Mouse (Mus musculus) midbrain, embryonic 10.5 days (tissue): ENCODE measurements around the gene Glod5. TPM values are rescaled to one million over a fixed set of nuclear protein-coding genes. Genes with fewer than 3 reads are reported as not detected.

Experiments
- DNase-seq: peaks from one replicate; pipeline ENCODE4 v3.0.0-alpha.2; 2017; ENCODE audit warnings: low spot score
- H3K27ac ChIP-seq: fragments of 300-500 bp; sonication (generic); replicated peaks from 2 replicates; pipeline ENCODE4 v1.5.1; 2016; ENCODE audit warnings: mild to moderate bottlenecking
- H3K27me3 ChIP-seq: fragments of 300-500 bp; sonication (generic); 2 replicates; pipeline ENCODE4 v1.6.1; 2016; ENCODE audit warnings: low read depth, mild to moderate bottlenecking; ENCODE audit not compliant: poor library complexity, severe bottlenecking
- H3K36me3 ChIP-seq: fragments of 300-500 bp; sonication (generic); 2 replicates; pipeline ENCODE4 v1.6.1; 2016; ENCODE audit warnings: mild to moderate bottlenecking, moderate library complexity
- H3K4me1 ChIP-seq: fragments of 300-500 bp; sonication (generic); 2 replicates; pipeline ENCODE4 v1.6.1; 2016
- H3K4me3 ChIP-seq: fragments of 300-500 bp; sonication (generic); 2 replicates; pipeline ENCODE4 v1.5.1; 2016; ENCODE audit warnings: mild to moderate bottlenecking, moderate library complexity
- H3K9me3 ChIP-seq: fragments of 300-500 bp; sonication (generic); replicated peaks from 2 replicates; pipeline ENCODE4 v1.6.1; 2016; ENCODE audit warnings: mild to moderate bottlenecking
- WGBS: fragments of 180-500 bp; shearing (Covaris S2); methylation state at CpG from one replicate; pipeline ENCODE4 v1.1.7; 2016; 5-methylcytosine and 5-hydroxymethylcytosine counted together
- polyA plus RNA-seq: library from polyadenylated mRNA; unstranded; fragments of >200 nt; fragmentation: Nextera tagmentation; extraction: Ambion mirVana; gene quantifications from 2 replicates; pipeline ENCODE4 v1.2.1, GENCODE M21; 2016

The Glod5 gene
- polyA plus RNA-seq, 1 experiment from 2014 or later: 0.54 TPM

DNA sequence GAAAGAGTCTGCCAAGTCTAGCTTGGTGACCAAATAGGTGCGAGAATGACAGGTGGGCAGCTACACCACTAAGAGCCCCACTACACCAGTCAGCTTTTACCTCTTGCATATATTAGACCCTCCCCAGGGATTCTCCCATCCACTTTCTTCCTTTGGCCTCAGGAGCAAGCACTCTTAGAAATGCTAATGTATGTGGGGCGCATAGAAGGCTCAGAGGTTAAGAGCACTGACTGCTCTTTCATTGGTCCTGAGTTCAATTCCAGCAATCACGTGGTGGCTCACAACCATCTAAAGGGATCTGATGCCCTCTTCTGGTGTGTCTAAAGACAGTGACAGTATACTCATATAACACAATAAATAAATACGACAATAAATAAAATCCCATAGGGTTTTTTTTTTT lies 15.3 kb downstream of the Glod5 start:
- H3K4me1 ChIP-seq: no peaks in the 10 kb centered on the region
- 0 out of 2 replicates have a peak, but pooled peaks cover 13% of the 10 kb centered on the region for H3K9me3 ChIP-seq
- WGBS: 48% methylated on average over 4 of the region's 4 CpGs
- H3K4me3 ChIP-seq: no peak overlapping the region
- H3K27ac ChIP-seq: no peak overlapping the region
- no peaks in the 10 kb centered on the region for H3K27me3 ChIP-seq
- DNase-seq: no peak
- H3K36me3 ChIP-seq: no peaks in the 10 kb centered on the region

GRCm38 (mm10) chrX:8002001-8002400 lies 16.3 kb downstream of the Glod5 start:
- 28% methylated on average over 5 of the region's 5 CpGs for WGBS
- H3K4me3 ChIP-seq: no peak overlapping the region

GRCm38 (mm10) chrX:8000546-8001192 lies 17.6 kb downstream of the Glod5 start:
- DNase-seq: no peak
- no peak overlapping the region for H3K27ac ChIP-seq
- 90% methylated on average over 3 of the region's 3 CpGs for WGBS
- H3K36me3 ChIP-seq: no peaks in the 10 kb centered on the region
- no peak overlapping the region for H3K4me3 ChIP-seq
- no peaks in the 10 kb centered on the region for H3K4me1 ChIP-seq
- 0 out of 2 replicates have a peak, but pooled peaks cover 5% of the 10 kb centered on the region for H3K9me3 ChIP-seq
- H3K27me3 ChIP-seq: no peaks in the 10 kb centered on the region

More at GRCm38 (mm10) chrX:8002001-8002400, 16.3 kb downstream of the Glod5 start:
- H3K36me3 ChIP-seq: no peaks in the 10 kb centered on the region
- no peaks in the 10 kb centered on the region for H3K27me3 ChIP-seq
- H3K4me1 ChIP-seq: no peaks in the 10 kb centered on the region
- no peak overlapping the region for H3K27ac ChIP-seq
- DNase-seq: no peak
- H3K9me3 ChIP-seq: 0 out of 2 replicates have a peak, but pooled peaks cover 13% of the 10 kb centered on the region

DNA sequence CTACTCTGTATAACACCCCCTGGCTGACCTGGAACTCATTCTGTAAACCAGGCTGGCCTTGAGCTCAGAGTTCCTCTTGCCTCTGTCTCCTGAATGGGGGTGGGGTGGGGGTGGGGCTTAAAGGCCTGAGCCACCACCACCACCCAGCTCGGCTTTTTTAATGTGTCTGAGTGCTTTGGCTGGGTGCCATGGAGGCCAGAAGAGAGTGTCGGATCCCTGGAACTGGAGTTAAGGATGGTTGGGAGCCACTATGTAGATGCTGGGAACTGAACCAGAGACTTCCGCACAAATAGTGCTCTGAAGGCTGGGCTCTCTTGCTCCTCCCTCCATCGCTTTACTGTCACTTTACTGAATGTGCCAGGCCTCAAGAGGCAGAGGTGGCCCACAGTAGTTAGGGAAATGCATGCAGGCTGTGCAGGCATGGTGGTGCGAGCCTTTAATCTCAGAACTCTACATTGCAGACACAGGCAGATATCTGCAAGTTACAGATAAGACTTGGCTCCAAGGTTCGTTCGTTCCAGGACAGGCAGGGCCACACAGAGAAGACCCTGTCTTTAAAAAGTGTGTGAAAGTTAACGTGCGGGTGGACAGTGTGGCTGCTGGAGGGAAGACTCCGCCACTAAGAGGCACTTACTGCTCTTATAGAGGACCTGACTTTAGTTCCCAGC lies 25.1 kb downstream of the Glod5 start:
- Histone ChIP-seq H3K27ac (no peak overlapping the region), H3K27me3 (no peaks in the 10 kb centered on the region), H3K4me1 (no peaks in the 10 kb centered on the region), H3K4me3 (no peak overlapping the region), H3K9me3 (no peaks in the 10 kb centered on the region), H3K36me3 (no peaks in the 10 kb centered on the region)
- no peak for DNase-seq
- 77% methylated on average over 10 of the region's 10 CpGs for WGBS

- WGBS: 64% methylated on average over 8 of the region's 8 CpGs
- no peaks in the 10 kb centered on the region for H3K9me3 ChIP-seq
- DNase-seq: no peak
These were observed 25.8 kb downstream of the Glod5 start for GRCm38 (mm10) chrX:7992379-7993067.

DNA sequence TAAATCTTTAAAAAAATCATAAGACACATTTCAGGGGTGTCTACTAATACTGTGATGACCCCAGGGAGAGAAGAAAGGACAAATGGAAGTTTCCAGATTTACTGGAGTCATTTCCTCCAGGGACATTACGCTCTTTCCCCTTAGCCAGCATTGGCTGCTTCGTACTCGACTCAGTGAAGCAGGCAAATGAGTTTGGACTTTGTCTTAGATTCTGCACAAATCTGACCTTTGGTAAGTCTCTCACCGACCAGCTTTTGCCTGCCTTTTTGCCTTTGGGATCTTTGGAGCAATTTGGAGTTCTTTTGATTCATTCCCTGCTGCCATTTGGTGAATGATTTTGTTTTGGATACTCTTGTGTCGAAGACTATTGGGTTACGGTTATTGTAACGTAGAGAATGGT lies 36.9 kb downstream of the Glod5 start:
- 97% methylated on average over 7 of the region's 7 CpGs for WGBS
- Histone ChIP-seq H3K36me3 (no peaks in the 10 kb centered on the region), H3K9me3 (no peaks in the 10 kb centered on the region), H3K4me3 (no peak overlapping the region), H3K27ac (no peak overlapping the region), H3K27me3 (no peaks in the 10 kb centered on the region), H3K4me1 (no peaks in the 10 kb centered on the region)
- DNase-seq: no peak

More at GRCm38 (mm10) chrX:7992379-7993067, 25.8 kb downstream of the Glod5 start:
- no peak overlapping the region for H3K4me3 ChIP-seq
- no peaks in the 10 kb centered on the region for H3K36me3 ChIP-seq
- H3K27me3 ChIP-seq: no peaks in the 10 kb centered on the region
- H3K4me1 ChIP-seq: no peaks in the 10 kb centered on the region
- H3K27ac ChIP-seq: no peak overlapping the region

- H3K9me3 ChIP-seq: no peaks in the 10 kb centered on the region
- no peak within 1 kb of the TSS for H3K27ac ChIP-seq
- no peak within 1 kb of the TSS for H3K4me3 ChIP-seq
- no peaks in the 10 kb centered on the region for H3K27me3 ChIP-seq
- no peaks in the 10 kb centered on the region for H3K4me1 ChIP-seq
- no peak for DNase-seq
- 93% methylated on average over 11 of the region's 11 CpGs for WGBS
- H3K36me3 ChIP-seq: no peaks in the 10 kb centered on the region
These were observed 40.4 kb downstream of the Glod5 start, which contains the start of gene Gata1 for GRCm38 (mm10) chrX:7977892-7978291. Gata1 (minus strand) TSS chrX:7978071.

- H3K27me3 ChIP-seq: no peaks in the 10 kb centered on the region
- WGBS: 76% methylated on average over 4 of the region's 4 CpGs
- no peak overlapping the region for H3K4me3 ChIP-seq
- H3K27ac ChIP-seq: no peak overlapping the region
- no peaks in the 10 kb centered on the region for H3K4me1 ChIP-seq
- peaks cover 5% of the 10 kb centered on the region for H3K9me3 ChIP-seq
- H3K36me3 ChIP-seq: no peaks in the 10 kb centered on the region
- DNase-seq: no peak
These were observed 47.0 kb downstream of the Glod5 start for GRCm38 (mm10) chrX:7971292-7971691.

DNA sequence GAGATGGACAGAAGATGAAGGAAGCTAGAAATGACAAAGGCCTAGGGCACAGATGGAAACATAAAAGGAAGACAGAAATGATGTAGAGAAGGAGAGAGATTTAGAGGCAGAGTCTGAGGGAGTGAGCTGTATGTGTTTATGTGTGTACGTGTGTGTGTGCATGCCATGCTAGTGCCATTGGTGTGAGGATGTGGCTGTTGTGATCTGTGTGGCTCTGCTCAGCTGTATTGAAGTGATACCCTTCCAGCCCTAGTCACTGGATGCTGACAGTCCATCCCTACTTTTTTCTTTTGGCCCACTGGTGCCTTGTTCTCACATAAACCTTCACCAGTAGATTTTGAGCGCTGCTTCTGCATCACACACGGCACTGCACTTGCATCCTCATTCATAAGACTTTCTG lies 49.4 kb downstream of the Glod5 start:
- no peak for DNase-seq
- no peaks in the 10 kb centered on the region for H3K4me1 ChIP-seq
- H3K36me3 ChIP-seq: no peaks in the 10 kb centered on the region
- no peak overlapping the region for H3K27ac ChIP-seq
- peaks cover 8% of the 10 kb centered on the region for H3K9me3 ChIP-seq
- WGBS: 92% methylated on average over 3 of the region's 3 CpGs
- no peaks in the 10 kb centered on the region for H3K27me3 ChIP-seq
- no peak overlapping the region for H3K4me3 ChIP-seq

DNA sequence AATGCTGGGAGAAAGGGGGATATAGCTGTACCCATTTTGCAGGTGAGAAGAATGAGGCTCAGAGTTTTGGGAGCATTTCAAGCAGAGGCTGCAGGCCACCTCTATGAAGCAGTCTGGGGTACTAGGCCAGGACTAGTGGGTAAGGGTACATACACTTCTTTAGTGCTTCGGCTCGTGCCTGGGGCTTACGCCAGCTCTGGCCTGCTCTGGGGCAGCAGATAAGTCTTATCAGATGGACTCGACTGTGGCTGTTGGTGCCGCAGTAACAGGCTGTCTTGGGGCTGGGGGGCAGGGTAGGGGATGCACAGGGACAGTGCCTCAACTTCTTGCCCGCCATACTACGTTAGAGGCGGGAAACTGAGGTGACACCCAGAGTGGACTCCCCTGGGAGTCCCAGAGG lies 50.1 kb downstream of the Glod5 start:
- Histone ChIP-seq H3K27ac (no peak overlapping the region), H3K9me3 (peaks cover 8% of the 10 kb centered on the region), H3K4me3 (no peak overlapping the region), H3K36me3 (no peaks in the 10 kb centered on the region), H3K27me3 (no peaks in the 10 kb centered on the region), H3K4me1 (no peaks in the 10 kb centered on the region)
- 86% methylated on average over 8 of the region's 8 CpGs for WGBS
- DNase-seq: no peak

- Histone ChIP-seq H3K4me1 (no peaks in the 10 kb centered on the region), H3K4me3 (no peak overlapping the region), H3K27ac (no peak overlapping the region), H3K27me3 (no peaks in the 10 kb centered on the region), H3K9me3 (peaks cover 8% of the 10 kb centered on the region), H3K36me3 (no peaks in the 10 kb centered on the region)
- DNase-seq: no peak
- WGBS: 73% methylated on average over 6 of the region's 9 CpGs
These were observed 50.6 kb downstream of the Glod5 start for GRCm38 (mm10) chrX:7967596-7968201.

DNA sequence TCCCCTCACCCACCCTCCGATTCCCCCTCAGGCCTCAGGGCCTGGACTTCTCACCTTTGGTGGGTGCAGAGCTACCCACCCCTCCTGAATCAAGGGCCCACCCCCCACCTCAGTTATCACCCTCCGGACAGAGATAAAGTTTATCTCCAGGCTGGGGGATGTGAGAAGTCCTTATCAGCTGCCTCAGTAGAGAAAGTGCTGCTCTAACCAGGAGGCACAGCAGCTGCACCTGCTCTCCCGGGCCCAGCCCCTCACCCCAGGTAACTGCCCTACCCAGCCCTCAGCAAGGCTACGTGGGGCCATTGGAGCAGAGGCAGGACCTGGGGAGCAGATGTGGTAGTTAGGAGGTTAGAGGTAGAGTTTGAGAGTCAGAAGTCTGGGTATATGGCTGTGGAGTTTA lies 52.1 kb downstream of the Glod5 start:
- WGBS: 84% methylated on average over 4 of the region's 4 CpGs
- Histone ChIP-seq H3K27me3 (no peaks in the 10 kb centered on the region), H3K4me1 (no peaks in the 10 kb centered on the region), H3K27ac (no peak overlapping the region), H3K9me3 (peaks cover 8% of the 10 kb centered on the region), H3K36me3 (no peaks in the 10 kb centered on the region), H3K4me3 (0 out of 2 replicates have a peak overlapping the region, but pooled peaks have one; percentile 9)
- DNase-seq: no peak
